Mouse (Mus musculus) midbrain, postnatal 0 days (tissue): ENCODE measurements at regions not wholly inside any gene's neighbourhood (a gene's known extent, or its start where the extent isn't known, plus 50 kb on each side); places are given as distances from the start of the nearest gene placed in this dataset.

Experiments used
- ATAC-seq: fragments of 200-750 bp; cut with Nextera tagmentation; 2 replicates; pipeline ENCODE4 v1.8.0; 2017; ENCODE audit warnings: moderate number of reproducible peaks, mild to moderate bottlenecking, moderate TSS enrichment, moderate library complexity; ENCODE audit not compliant: low FRiP score
- DNase-seq: peaks from one replicate; pipeline ENCODE4 v3.0.0-alpha.2; 2015; ENCODE audit warnings: low spot score
- H3K27ac ChIP-seq: fragments of 300-500 bp; sonication (generic); 2 replicates; pipeline ENCODE4 v1.5.1; 2014; ENCODE audit warnings: low read depth, mild to moderate bottlenecking, low read length, mixed read lengths
- H3K27me3 ChIP-seq: fragments of 300-500 bp; sonication (generic); 2 replicates; pipeline ENCODE4 v1.6.1; 2014; ENCODE audit warnings: low read length, control low read depth, mixed read lengths; ENCODE audit not compliant: insufficient read depth
- H3K36me3 ChIP-seq: fragments of 300-500 bp; sonication (generic); 2 replicates; pipeline ENCODE4 v1.6.1; 2014; ENCODE audit warnings: low read length, control low read depth, mixed read lengths; ENCODE audit not compliant: insufficient read depth
- H3K4me1 ChIP-seq: fragments of 300-500 bp; sonication (generic); 2 replicates; pipeline ENCODE4 v1.6.1; 2014; ENCODE audit warnings: mild to moderate bottlenecking, control low read depth, antibody characterized with exemption, low read length, mixed read lengths; ENCODE audit not compliant: insufficient read depth
- H3K4me2 ChIP-seq: fragments of 300-500 bp; sonication (generic); 2 replicates; pipeline ENCODE4 v1.6.1; 2014; ENCODE audit warnings: low read depth, mild to moderate bottlenecking, low read length, mixed read lengths; ENCODE audit not compliant: poor library complexity, severe bottlenecking
- H3K4me3 ChIP-seq: fragments of 300-500 bp; sonication (generic); 2 replicates; pipeline ENCODE4 v1.5.1; 2014; ENCODE audit warnings: low read depth, mild to moderate bottlenecking, low read length, moderate library complexity
- H3K9ac ChIP-seq: fragments of 300-500 bp; sonication (generic); replicated peaks from 2 replicates; pipeline ENCODE4 v1.6.1; 2014; ENCODE audit warnings: mild to moderate bottlenecking, low read length, moderate library complexity, mixed read lengths; ENCODE audit not compliant: poor library complexity, severe bottlenecking
- H3K9me3 ChIP-seq: fragments of 300-500 bp; sonication (generic); 2 replicates; pipeline ENCODE4 v1.6.1; 2016; ENCODE audit warnings: low read length, control low read depth
- CTCF ChIP-seq: IDR thresholded peaks from 2 replicates; pipeline ENCODE4 v1.5.1; 2016; ENCODE audit warnings: antibody characterized with exemption, mild to moderate bottlenecking
- WGBS: fragments of 180-500 bp; shearing (Covaris S2); extraction: QIAGEN DNeasy Blood & Tissue Kit; methylation state at CpG from one replicate; pipeline ENCODE4 v1.1.7; 2014; 5-methylcytosine and 5-hydroxymethylcytosine counted together

DNA sequence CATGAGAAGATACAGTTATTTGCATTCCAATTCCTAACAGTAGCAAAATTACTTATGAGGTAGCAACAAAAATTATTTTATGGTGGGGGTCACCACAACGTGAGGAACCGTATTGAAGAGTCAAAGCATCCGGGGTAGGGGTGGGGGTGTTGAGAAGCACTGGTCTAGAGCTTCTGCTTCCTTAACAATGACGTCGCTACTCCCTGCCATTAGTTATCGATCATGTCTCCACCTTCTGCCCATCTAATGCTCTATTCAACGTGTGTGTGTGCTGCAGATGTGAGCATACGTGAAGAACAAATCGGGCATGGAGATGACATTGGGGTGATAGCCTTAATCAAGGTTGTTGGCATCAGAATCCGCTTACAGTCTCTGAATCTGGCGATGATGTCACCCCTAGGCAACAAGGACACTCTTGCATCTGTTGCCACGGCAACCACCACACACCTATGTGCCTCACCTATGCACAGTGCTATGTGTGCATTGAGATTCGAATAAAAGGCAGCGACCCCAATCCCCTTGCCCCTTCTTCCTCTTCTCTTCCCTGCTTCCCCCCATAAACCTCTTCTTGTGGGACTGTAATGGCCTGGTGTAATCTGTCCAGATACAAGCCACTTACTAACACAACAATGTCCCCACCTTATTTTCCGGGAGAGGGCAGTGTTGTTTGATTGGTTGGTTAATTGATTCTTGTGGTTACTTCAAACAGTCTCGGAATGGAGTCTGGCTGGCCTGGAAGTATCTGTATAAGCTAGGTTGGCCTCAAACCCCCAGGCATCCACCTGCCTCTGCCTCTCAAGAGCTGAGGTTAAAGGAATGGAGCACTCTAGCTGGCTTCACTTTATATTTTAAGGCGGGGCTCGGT lies 50.8 kb upstream of the Sub1 start:
- TF ChIP-seq CTCF, result 0 out of 2 replicates have a peak, but pooled peaks have one; percentile 3
- Histone ChIP-seq H3K27me3 (no peaks in the 10 kb centered on the region), H3K36me3 (no peaks in the 10 kb centered on the region), H3K4me1 (no peaks in the 10 kb centered on the region), H3K4me2 (no peak overlapping the region), H3K4me3 (no peak overlapping the region), H3K9me3 (no peaks in the 10 kb centered on the region), H3K9ac (no peak overlapping the region), H3K27ac (no peak overlapping the region)
- ATAC-seq, result peak; percentile 83
- DNase-seq, result peak; percentile 46
- WGBS, result 75% methylated on average over 18 of the region's 18 CpGs
